Mouse (Mus musculus) olfactory bulb, adult 2 months (tissue): ENCODE measurements around the gene Aurkb.

Source experiments
- CTCF ChIP-seq: fragments of 200-500 bp; IDR thresholded peaks from 2 replicates; pipeline ENCODE4 v1.5.1; 2012; ENCODE audit warnings: low read depth, mild to moderate bottlenecking, low read length, moderate library complexity; ENCODE audit not compliant: insufficient read depth
- POLR2A ChIP-seq: fragments of 200-500 bp; IDR thresholded peaks from 2 replicates; pipeline ENCODE4 v1.6.1; 2012; ENCODE audit warnings: mild to moderate bottlenecking, low read depth, low read length, moderate library complexity; ENCODE audit not compliant: insufficient read depth

GRCm38 (mm10) chr11:69066956-69067355, 21.5 kb downstream of the Aurkb start:
- TF ChIP-seq CTCF (no peak), POLR2A (no peak)
